Mouse (Mus musculus): Measurements from ENCODE around the gene Ralgapa1. TPM values are rescaled to one million over a fixed set of nuclear protein-coding genes. Genes with fewer than 3 reads are reported as not detected.

Gene Ralgapa1
- total RNA-seq (2014; rRNA removed), result 135 and 146 TPM in 2 replicates
- 14.4 and 18.8 TPM in 2 replicates for polyA plus RNA-seq (2015; fragmentation: Nextera tagmentation; extraction: Ambion mirVana)

DNA sequence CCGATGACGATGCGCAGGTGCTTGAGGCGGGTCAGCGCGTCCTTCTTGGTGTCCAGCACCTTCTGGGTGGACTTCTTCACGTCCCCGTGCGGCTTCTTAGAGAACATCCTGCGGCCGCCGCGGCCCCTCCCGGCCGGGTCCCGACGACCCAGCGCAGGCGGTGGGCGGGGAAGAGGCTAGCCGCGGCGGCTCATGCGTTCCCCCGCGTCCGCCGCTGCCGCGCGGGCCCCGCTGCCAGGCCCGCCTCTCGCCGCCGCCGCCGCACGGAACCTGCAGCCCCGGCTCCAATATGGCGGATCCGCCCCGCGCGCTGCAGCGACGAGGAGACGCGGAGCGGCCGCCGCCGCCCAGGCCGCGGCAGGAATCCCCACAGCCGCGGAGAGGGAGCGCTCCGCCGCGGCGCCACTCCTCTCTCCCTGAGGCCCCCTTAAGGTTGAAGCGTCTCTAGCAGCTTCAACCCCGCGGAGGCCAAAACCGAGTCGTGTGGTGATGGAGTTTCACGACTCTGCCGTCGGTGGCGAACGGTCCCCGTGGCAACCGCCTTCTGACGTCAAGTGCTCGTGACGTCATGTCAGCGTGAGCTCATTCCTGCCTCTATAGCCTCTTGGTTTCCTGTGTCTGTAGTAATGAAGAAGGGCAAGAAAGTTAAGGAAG, at the start of gene Ralgapa1:
Gene Ralgapa1 (minus strand): TSS at position 507 of the 654 bp plus-strand sequence.
- Histone ChIP-seq H3K27ac (ENCODE audit: low read depth, low read length) (peak within 1 kb of the TSS; percentile 95), H3K4me3 (ENCODE audit: low read depth, low read length) (peak within 1 kb of the TSS; percentile 96), H3K4me1 (ENCODE audit: insufficient read depth, low read length) (peaks cover 6% of the 10 kb centered on the region; the same call in 1 of the 2 replicates), H3K9ac (replicated peaks; ENCODE audit: low read length, poor library complexity, severe bottlenecking) (peak within 1 kb of the TSS; percentile 96), H3K4me2 (ENCODE audit: low read depth, low read length, poor library complexity, severe bottlenecking) (peak within 1 kb of the TSS; percentile 84), H3K27me3 (ENCODE audit: insufficient read depth, low read length) (no peaks in the 10 kb centered on the region), H3K36me3 (ENCODE audit: insufficient read depth, low read length) (no peaks in the 10 kb centered on the region), H3K9me3 (ENCODE audit: low read length) (no peaks in the 10 kb centered on the region)
- peak; percentile 95 for ATAC-seq (ENCODE audit: low FRiP score)
- TF ChIP-seq CTCF (IDR thresholded peaks at IDR 0.05), result peak; percentile 61
- DNase-seq (ENCODE audit: low spot score), result peak; percentile 96
- WGBS, result 0% methylated on average over 45 of the region's 78 CpGs

DNA sequence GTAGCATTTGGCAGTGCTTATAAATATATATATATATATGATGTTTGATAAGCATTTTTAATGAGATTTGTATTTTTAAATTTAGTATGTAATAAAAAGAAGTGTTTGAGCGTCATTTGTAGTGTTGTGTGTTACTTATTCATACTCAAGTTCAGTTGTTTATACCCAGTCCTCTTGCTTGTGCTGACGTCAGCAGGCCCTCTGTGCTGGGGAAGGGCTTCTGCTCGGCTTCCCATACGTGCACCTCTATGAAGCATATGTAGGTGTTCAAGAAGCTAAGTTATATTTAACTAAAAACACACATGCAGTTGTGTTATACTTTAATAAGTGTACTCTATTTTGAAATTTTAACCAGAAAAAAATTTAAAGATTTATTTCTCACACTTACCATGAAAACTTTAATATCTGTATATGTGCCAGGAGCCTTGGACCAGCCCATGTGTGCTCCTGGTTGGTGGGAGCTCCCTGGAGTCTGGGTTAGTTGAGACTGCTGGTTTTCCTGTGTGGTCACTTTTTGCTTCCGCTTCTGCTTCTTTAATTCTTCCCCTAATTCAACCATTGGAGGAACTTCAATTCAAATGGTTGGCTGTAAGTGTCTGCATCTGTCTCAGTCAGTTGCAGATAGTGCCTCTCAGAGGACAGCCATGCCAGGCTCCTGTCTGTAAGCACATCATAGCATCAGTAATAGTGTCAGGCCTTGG, 48.8 kb upstream of the Ralgapa1 start:
- DNase-seq (ENCODE audit: low spot score), result no peak

DNA sequence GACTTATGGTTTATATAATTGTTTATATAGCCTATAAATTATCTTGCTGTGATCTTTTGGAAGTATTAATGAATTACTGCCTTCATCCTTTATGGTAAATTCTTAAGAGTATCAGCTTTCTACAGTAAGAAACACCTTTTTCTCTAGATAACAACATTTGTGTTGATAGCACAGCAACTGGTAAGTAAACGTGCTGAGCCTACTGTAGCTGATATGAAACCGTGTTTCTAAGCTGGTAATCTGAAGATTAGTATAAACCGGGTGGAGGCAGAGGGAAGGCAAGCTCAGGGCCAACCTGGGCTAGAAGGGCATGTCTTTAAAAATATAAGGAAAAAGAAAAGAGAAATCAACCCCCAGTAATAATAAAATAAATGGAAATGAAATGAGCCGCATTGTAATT, 46.8 kb upstream of the Ralgapa1 start:
- no peak overlapping the region for H3K27ac ChIP-seq (ENCODE audit: low read depth, low read length)
- WGBS, result 93% methylated on average over 4 of the region's 4 CpGs
- ATAC-seq (ENCODE audit: low FRiP score) (no peak), DNase-seq (ENCODE audit: low spot score) (no peak)
- no peaks in the 10 kb centered on the region for H3K9me3 ChIP-seq (ENCODE audit: low read length)
- no peak for TF ChIP-seq CTCF (IDR thresholded peaks at IDR 0.05)
- no peak overlapping the region for H3K4me3 ChIP-seq (ENCODE audit: low read depth, low read length)
- H3K36me3 ChIP-seq (ENCODE audit: insufficient read depth, low read length), result peaks cover 37% of the 10 kb centered on the region
- no peaks in the 10 kb centered on the region for H3K27me3 ChIP-seq (ENCODE audit: insufficient read depth, low read length)
- no peaks in the 10 kb centered on the region for H3K4me1 ChIP-seq (ENCODE audit: insufficient read depth, low read length)
- no peak overlapping the region for H3K4me2 ChIP-seq (ENCODE audit: low read depth, low read length, poor library complexity, severe bottlenecking)
- no peak overlapping the region for H3K9ac ChIP-seq (replicated peaks; ENCODE audit: low read length, poor library complexity, severe bottlenecking)

More for the DNA sequence above, 48.8 kb upstream of the Ralgapa1 start:
- ATAC-seq (ENCODE audit: low FRiP score), result no peak
- no peaks in the 10 kb centered on the region for H3K9me3 ChIP-seq (ENCODE audit: low read length)
- no peak overlapping the region for H3K9ac ChIP-seq (replicated peaks; ENCODE audit: low read length, poor library complexity, severe bottlenecking)
- no peaks in the 10 kb centered on the region for H3K4me1 ChIP-seq (ENCODE audit: insufficient read depth, low read length)
- TF ChIP-seq CTCF (IDR thresholded peaks at IDR 0.05), result no peak
- peaks cover 29% of the 10 kb centered on the region for H3K36me3 ChIP-seq (ENCODE audit: insufficient read depth, low read length)
- no peaks in the 10 kb centered on the region for H3K27me3 ChIP-seq (ENCODE audit: insufficient read depth, low read length)
- H3K4me2 ChIP-seq (ENCODE audit: low read depth, low read length, poor library complexity, severe bottlenecking), result no peak overlapping the region
- 95% methylated on average over 5 of the region's 5 CpGs for WGBS
- no peak overlapping the region for H3K27ac ChIP-seq (ENCODE audit: low read depth, low read length)
- H3K4me3 ChIP-seq (ENCODE audit: low read depth, low read length), result no peak overlapping the region

DNA sequence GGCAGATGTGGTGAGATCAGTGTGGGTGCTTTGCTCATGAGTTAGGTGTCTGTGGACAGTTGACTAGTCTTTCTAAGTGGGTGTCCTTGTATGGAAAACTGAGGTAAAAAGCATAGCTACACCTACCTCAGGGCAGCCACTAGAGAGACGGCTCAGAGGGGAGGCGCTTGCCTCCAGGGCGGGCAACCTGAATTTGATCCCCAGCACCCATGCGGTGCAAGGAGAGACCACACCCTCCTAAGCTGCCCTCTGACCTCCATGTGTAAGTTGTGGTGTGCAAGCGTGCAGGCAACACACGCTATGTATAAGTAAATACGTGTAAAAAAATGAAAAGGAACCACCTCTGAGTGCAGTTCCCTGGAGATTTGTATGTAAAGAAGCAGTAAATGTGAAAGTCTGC, 39.7 kb upstream of the Ralgapa1 start:
- ATAC-seq (ENCODE audit: low FRiP score) (no peak), DNase-seq (ENCODE audit: low spot score) (no peak)
- no peak for TF ChIP-seq CTCF (IDR thresholded peaks at IDR 0.05)
- H3K4me1 ChIP-seq (ENCODE audit: insufficient read depth, low read length), result no peaks in the 10 kb centered on the region
- H3K4me3 ChIP-seq (ENCODE audit: low read depth, low read length), result no peak overlapping the region
- H3K27me3 ChIP-seq (ENCODE audit: insufficient read depth, low read length), result no peaks in the 10 kb centered on the region
- WGBS, result 93% methylated on average over 7 of the region's 7 CpGs
- H3K36me3 ChIP-seq (ENCODE audit: insufficient read depth, low read length), result peaks cover 34% of the 10 kb centered on the region
- 0 out of 2 replicates have a peak, but pooled peaks cover 3% of the 10 kb centered on the region for H3K9me3 ChIP-seq (ENCODE audit: low read length)
- no peak overlapping the region for H3K27ac ChIP-seq (ENCODE audit: low read depth, low read length)
- H3K4me2 ChIP-seq (ENCODE audit: low read depth, low read length, poor library complexity, severe bottlenecking), result no peak overlapping the region
- H3K9ac ChIP-seq (replicated peaks; ENCODE audit: low read length, poor library complexity, severe bottlenecking), result no peak overlapping the region

DNA sequence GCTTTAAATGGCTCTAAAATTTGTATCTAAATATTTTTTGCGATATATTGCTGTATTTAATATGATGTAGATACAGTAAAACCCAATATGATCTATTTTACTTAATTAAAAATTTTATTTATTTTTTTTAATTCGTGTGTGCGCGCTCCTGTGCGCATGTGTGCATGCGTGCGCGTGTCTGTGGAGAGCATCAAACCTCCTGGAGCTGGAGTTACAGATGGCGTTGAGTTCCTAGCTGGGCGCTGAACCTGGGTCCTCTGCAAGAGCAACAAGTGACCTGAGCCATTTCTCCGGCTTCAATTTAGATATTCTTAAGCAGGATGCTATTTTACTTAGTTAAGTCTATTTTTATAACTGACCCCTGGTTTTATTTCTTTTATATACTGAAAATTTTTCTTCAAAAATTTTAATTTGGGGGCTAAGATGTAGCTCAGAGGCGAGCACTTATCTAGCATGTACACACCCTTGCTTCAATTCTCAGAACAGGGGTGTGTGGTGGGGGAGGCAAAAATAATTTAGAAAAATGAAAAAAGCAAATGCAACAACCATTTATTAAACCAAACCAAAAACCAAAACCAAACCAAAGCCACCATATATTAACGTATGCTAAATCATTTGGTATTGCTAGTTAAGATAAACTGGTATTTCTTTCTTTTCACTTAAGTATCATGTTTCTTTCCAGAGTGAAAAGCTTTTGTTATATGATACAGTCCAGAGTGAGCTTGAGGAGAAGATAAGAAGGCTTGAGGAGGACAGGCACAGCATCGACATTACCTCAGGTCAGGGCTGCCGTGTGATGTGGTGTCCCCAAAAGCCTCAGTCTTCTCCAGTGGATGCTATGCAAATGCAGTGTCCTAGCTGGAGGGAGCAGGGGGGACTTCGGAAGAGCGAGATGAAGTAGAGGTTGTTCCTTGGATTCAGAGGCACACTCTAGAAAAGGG, 38.7 kb upstream of the Ralgapa1 start:
- no peak overlapping the region for H3K4me2 ChIP-seq (ENCODE audit: low read depth, low read length, poor library complexity, severe bottlenecking)
- H3K36me3 ChIP-seq (ENCODE audit: insufficient read depth, low read length), result peaks cover 37% of the 10 kb centered on the region
- 0 out of 2 replicates have a peak, but pooled peaks cover 3% of the 10 kb centered on the region for H3K9me3 ChIP-seq (ENCODE audit: low read length)
- ATAC-seq (ENCODE audit: low FRiP score), result no peak
- TF ChIP-seq CTCF (IDR thresholded peaks at IDR 0.05), result no peak
- 95% methylated on average over 17 of the region's 17 CpGs for WGBS
- no peak overlapping the region for H3K9ac ChIP-seq (replicated peaks; ENCODE audit: low read length, poor library complexity, severe bottlenecking)
- H3K27ac ChIP-seq (ENCODE audit: low read depth, low read length), result no peak overlapping the region
- no peak overlapping the region for H3K4me3 ChIP-seq (ENCODE audit: low read depth, low read length)
- H3K4me1 ChIP-seq (ENCODE audit: insufficient read depth, low read length), result no peaks in the 10 kb centered on the region
- no peak for DNase-seq (ENCODE audit: low spot score)
- no peaks in the 10 kb centered on the region for H3K27me3 ChIP-seq (ENCODE audit: insufficient read depth, low read length)
